Mouse (Mus musculus): ENCODE results near the gene Strbp. TPM values are rescaled to one million over a fixed set of nuclear protein-coding genes. Genes with fewer than 3 reads are reported as not detected.
"Not testable (repeated sequence)": the region's sequence is repeated elsewhere in the genome, so short reads cannot be mapped to it uniquely, and the experiment has no call there.

Gene Strbp
- polyA plus RNA-seq, 1 experiment from 2014 or later: 112 TPM

DNA sequence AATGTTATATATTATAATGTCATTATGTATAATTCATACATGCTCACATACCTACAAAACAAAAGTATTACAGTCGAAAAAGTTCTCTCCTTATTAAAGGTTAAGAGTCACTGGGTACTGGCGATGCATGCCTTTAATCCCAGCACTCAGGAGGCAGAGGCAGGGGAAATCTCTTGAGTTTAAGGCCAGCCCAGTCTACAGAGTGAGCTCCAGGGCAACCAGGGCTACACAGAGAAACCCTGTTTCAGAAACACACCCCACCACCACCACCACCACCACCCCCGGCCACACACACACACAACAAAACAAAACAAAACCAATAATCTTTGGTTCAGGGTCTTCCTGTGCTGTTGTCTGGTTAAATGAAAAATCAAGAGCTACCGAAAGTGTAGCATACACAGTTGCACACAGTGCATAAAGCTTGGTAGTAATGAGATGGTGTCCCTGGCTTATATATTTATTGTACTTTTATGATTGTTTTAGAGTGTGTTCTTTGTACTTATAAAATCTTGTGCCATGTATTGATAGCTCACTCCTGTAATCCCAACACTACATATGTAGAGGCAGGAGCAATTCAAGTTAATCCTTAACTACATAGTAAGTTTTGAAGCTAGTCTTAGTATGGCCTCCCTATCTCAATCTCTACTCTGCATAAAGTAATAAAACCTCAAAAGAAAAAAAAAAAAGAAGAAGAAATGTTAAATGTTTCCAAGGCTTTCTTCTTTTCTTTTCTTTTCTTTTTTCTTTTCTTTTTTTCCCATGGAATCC lies 192.3 kb downstream of the Strbp start:
- Histone ChIP-seq H3K36me3 (replicated peaks) (peaks cover 28% of the 10 kb centered on the region), H3K9me3 (no peaks in the 10 kb centered on the region), H3K27me3 (no peaks in the 10 kb centered on the region), H3K4me3 (replicated peaks) (no peak overlapping the region), H3K4me1 (peaks cover 5% of the 10 kb centered on the region), H3K9ac (no peak overlapping the region), H3K4me2 (no peak overlapping the region), H3K27ac (no peak overlapping the region)
- ATAC-seq (ENCODE audit: low FRiP score): no peak
- WGBS: 92% methylated on average over 4 of the region's 4 CpGs

DNA sequence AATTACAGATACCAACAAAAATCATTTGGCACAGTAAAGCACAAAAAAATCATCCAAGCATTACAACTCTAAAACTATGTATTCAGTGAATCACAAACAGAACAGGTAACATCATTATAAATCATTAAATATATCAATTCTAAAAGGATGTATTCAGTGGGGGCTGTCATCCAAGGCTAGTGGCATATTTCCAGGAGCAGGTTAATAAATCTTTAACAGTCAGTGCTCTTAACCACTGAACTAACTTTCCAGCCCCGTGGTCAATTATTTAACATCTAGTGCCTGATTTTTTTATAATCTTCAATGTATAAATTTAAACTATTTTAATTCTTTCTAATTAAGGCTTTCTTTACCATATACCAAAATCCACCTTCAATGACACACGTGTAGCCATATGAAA lies 197.8 kb downstream of the Strbp start:
- not testable (repeated sequence) for H3K4me1 ChIP-seq; H3K9ac ChIP-seq; H3K9me3 ChIP-seq; H3K4me3 ChIP-seq (replicated peaks); H3K27me3 ChIP-seq; H3K4me2 ChIP-seq; H3K27ac ChIP-seq; ATAC-seq (ENCODE audit: low FRiP score)
- H3K36me3 ChIP-seq (replicated peaks): peaks cover 31% of the 10 kb centered on the region
- 96% methylated on average over 2 of the region's 2 CpGs for WGBS

DNA sequence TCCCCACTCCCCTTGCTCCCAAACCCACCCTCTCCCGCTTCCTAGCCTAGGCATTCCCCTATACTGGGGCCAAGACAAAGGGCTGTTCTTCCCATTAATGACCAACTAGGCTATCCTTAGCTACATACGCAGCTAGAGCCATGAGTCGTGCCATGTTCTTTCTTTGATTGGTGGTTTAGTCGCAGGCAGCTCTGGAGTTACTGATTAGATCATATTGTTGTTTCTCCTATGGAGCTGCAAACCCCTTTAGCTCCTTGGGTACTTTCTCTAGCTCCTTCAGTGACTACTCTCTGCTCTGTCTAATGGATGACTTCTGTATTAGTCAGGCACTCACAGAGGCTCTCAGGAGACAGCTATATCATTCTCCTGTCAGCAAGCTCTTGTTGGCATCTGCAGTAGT lies 206.3 kb downstream of the Strbp start:
- Histone ChIP-seq H3K36me3 (replicated peaks) (peaks cover 39% of the 10 kb centered on the region), H3K27ac (no peak overlapping the region), H3K4me2 (no peak overlapping the region), H3K27me3 (no peaks in the 10 kb centered on the region), H3K4me3 (replicated peaks) (no peak overlapping the region), H3K9me3 (no peaks in the 10 kb centered on the region), H3K4me1 (no peaks in the 10 kb centered on the region), H3K9ac (no peak overlapping the region)
- ATAC-seq (ENCODE audit: low FRiP score): no peak
- WGBS: 94% methylated on average over 4 of the region's 4 CpGs

DNA sequence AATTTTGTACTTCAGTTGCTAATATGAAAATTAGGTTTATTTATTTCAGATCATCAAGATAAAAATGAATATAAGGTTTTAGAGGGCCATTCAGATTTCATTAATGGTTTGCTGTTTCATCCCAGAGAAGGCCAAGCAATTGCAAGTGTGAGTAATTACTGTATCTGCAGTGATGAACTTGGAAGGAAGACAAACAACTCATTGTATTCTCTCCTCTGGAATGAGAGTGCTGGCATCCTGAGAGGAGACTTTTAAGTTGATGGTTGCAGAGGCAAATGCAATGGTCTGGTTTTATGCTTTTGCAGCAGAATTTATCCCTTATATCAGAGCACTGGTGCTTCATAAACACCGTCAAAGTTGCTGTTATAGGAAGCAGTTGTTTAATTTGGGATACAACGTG lies 214.7 kb downstream of the Strbp start:
- Histone ChIP-seq H3K36me3 (replicated peaks) (peaks cover 57% of the 10 kb centered on the region), H3K4me2 (no peak overlapping the region), H3K27ac (no peak overlapping the region), H3K27me3 (no peaks in the 10 kb centered on the region), H3K4me1 (no peaks in the 10 kb centered on the region), H3K9ac (no peak overlapping the region), H3K4me3 (replicated peaks) (no peak overlapping the region), H3K9me3 (no peaks in the 10 kb centered on the region)
- 96% methylated on average over 2 of the region's 2 CpGs for WGBS
- no peak for ATAC-seq (ENCODE audit: low FRiP score)

DNA sequence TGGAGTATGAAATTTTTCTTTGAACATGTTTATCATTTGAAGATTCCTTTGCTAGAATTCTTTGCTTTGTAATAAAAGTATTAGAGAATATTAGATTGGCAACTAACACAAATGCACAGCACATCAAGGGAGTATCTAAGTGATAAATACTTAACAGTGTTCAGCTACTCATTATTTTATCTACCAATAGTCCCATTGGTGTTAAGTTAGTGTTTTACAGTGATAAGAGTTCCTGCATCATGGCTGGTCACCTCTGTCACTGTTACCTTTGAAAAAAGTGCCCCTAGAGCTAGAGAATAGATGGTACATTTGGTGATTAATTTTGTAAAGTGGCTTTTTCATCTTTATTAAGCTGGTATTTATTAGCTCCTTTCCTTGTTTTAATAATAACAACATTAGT lies 217.3 kb downstream of the Strbp start:
- Histone ChIP-seq H3K4me3 (replicated peaks) (no peak overlapping the region), H3K36me3 (replicated peaks) (peaks cover 54% of the 10 kb centered on the region), H3K9ac (no peak overlapping the region), H3K4me1 (no peaks in the 10 kb centered on the region), H3K27ac (no peak overlapping the region), H3K4me2 (no peak overlapping the region), H3K9me3 (no peaks in the 10 kb centered on the region), H3K27me3 (no peaks in the 10 kb centered on the region)
- no peak for ATAC-seq (ENCODE audit: low FRiP score)

DNA sequence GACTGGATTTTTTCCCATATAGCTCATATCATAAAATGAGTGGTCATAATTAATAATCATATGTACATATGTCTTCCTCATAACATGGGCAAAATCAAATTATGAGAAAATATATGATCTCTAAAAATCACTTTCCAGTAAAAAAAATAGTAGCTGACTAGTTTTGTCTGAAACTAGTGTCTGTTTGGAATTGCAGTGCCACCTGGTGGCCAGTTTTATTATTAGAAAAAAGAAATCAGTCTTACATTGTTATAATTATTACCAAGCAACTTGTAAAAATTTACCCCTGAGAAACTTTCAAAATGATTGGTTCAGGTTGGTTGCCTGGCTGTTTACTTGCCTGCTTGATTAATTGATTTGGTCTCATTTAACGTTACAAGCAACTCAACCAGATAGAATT lies 218.3 kb downstream of the Strbp start:
- no peak overlapping the region for H3K4me3 ChIP-seq (replicated peaks)
- WGBS: 91% methylated on average over 1 of the region's 1 CpGs
- no peak overlapping the region for H3K27ac ChIP-seq
- no peak overlapping the region for H3K4me2 ChIP-seq
- H3K27me3 ChIP-seq: no peaks in the 10 kb centered on the region
- ATAC-seq (ENCODE audit: low FRiP score): no peak
- H3K4me1 ChIP-seq: no peaks in the 10 kb centered on the region
- no peaks in the 10 kb centered on the region for H3K9me3 ChIP-seq
- H3K9ac ChIP-seq: no peak overlapping the region
- H3K36me3 ChIP-seq (replicated peaks): peaks cover 53% of the 10 kb centered on the region

DNA sequence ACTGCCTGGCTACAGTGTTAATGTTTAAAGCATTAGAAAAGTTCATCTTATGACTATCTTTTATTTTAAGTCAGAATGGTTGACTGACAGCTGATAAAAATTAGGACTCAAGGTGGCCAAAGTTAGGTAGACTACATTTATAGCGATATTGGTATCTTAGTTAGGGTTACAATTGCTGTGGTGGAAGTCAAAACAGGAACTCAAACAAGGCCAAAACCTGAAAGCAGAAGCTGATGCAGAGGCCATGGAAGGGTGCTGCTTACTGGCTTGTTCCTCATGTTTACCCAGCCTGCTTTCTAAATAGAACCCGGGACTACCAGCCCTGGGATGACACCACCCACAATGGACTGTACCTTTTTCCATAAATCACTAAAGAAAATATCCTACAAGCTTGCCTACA lies 219.5 kb downstream of the Strbp start:
- no peak overlapping the region for H3K27ac ChIP-seq
- 95% methylated on average over 2 of the region's 2 CpGs for WGBS
- no peak overlapping the region for H3K4me2 ChIP-seq
- H3K4me1 ChIP-seq: no peaks in the 10 kb centered on the region
- ATAC-seq (ENCODE audit: low FRiP score): no peak
- no peak overlapping the region for H3K9ac ChIP-seq
- no peaks in the 10 kb centered on the region for H3K27me3 ChIP-seq
- peaks cover 44% of the 10 kb centered on the region for H3K36me3 ChIP-seq (replicated peaks)
- H3K9me3 ChIP-seq: no peaks in the 10 kb centered on the region
- H3K4me3 ChIP-seq (replicated peaks): no peak overlapping the region

DNA sequence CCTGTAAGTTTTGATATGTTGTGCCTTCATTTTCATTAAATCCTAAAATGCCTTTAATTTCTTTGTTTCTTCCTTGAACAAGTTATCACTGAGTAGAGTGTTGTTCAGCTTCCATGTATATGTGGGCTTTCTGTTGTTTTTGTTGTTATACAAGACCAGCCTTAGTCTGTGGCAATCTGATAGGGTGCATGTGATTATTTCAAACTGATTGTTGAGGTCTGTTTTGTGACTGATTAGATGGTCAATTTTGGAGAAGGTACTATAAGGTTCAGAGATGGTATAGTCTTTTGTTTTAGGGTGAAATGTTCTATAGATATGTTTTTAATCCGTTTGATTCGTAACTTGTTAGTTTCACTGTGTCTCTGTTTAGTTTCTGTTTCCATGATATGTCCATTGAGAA lies 223.6 kb downstream of the Strbp start:
- Histone ChIP-seq H3K4me2 (no peak overlapping the region), H3K27ac (no peak overlapping the region), H3K4me1 (no peaks in the 10 kb centered on the region), H3K4me3 (replicated peaks) (no peak overlapping the region), H3K9me3 (no peaks in the 10 kb centered on the region), H3K27me3 (no peaks in the 10 kb centered on the region), H3K36me3 (replicated peaks) (peaks cover 64% of the 10 kb centered on the region), H3K9ac (no peak overlapping the region)
- WGBS: 93% methylated on average over 2 of the region's 2 CpGs
- no peak for ATAC-seq (ENCODE audit: low FRiP score)

DNA sequence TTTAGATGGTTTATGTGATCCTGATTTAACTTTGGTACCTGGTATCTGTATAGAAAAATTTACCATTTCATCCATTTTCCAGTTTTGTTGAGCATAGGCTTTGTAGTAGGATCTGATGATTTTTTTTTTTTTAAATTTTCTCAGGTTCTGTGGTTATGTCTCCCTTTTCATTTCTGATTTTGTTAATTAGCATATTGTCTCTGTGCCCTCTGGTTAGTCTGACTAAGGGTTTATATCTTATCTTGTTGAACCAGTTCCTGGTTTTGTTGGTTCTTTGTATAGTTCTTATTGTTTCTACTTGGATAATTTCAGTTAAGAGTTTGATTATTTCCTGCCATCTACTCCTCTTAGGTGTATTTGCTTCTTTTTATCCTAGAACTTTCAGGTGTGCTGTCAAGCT lies 224.1 kb downstream of the Strbp start:
- H3K4me1 ChIP-seq: no peaks in the 10 kb centered on the region
- H3K9me3 ChIP-seq: no peaks in the 10 kb centered on the region
- no peak overlapping the region for H3K27ac ChIP-seq
- H3K9ac ChIP-seq: no peak overlapping the region
- H3K4me3 ChIP-seq (replicated peaks): no peak overlapping the region
- no peak for ATAC-seq (ENCODE audit: low FRiP score)
- H3K36me3 ChIP-seq (replicated peaks): peaks cover 62% of the 10 kb centered on the region
- H3K27me3 ChIP-seq: no peaks in the 10 kb centered on the region
- H3K4me2 ChIP-seq: no peak overlapping the region

DNA sequence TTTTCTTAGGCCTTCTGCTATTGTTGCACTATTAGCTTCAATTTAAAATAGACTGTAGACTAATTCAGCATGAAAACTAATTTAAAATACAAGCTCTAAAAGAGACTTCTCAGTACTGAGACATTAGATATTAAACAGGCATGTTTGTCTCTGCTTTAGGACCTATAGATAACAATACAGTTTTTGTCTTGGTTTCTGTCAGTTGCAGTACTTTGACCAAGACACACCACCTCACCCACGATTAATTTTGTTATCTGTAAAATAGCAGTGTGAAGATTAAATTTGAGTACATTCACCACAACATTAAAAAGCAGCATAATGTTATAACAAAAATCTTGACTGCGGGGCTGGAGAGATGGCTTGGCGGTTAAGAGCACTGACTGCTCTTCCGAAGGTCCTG lies 237.4 kb downstream of the Strbp start:
- Histone ChIP-seq H3K4me1 (no peaks in the 10 kb centered on the region), H3K36me3 (replicated peaks) (peaks cover 15% of the 10 kb centered on the region), H3K9ac (no peak overlapping the region), H3K4me3 (replicated peaks) (no peak overlapping the region), H3K4me2 (no peak overlapping the region), H3K27ac (no peak overlapping the region), H3K27me3 (no peaks in the 10 kb centered on the region), H3K9me3 (no peaks in the 10 kb centered on the region)
- WGBS: 94% methylated on average over 4 of the region's 4 CpGs
- ATAC-seq (ENCODE audit: low FRiP score): no peak

DNA sequence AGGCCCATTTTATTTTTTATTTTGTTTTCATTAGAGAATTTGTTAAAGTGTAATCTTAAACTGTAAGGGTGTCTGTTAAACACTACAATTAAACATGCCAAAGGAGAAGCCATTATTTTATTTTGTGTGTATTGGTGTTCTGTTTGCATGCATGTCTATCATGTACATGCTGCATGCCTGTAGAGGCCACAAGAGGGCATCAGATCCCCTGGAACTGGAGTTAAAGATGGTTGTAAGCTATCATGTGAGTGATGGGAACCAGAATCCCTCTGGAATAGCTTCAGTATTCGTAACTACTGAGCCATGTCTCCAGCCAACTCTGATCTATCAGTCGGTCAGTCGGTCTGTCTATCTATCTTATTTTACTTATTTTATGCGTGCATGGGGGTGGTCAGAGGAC lies 243.0 kb downstream of the Strbp start:
- Histone ChIP-seq H3K4me2 (no peak overlapping the region), H3K4me1 (no peaks in the 10 kb centered on the region), H3K36me3 (replicated peaks) (no peaks in the 10 kb centered on the region; the same call in 1 of the 2 replicates), H3K27ac (no peak overlapping the region), H3K27me3 (no peaks in the 10 kb centered on the region), H3K9ac (no peak overlapping the region), H3K4me3 (replicated peaks) (no peak overlapping the region), H3K9me3 (no peaks in the 10 kb centered on the region)
- no peak for ATAC-seq (ENCODE audit: low FRiP score)
- 97% methylated on average over 4 of the region's 4 CpGs for WGBS

DNA sequence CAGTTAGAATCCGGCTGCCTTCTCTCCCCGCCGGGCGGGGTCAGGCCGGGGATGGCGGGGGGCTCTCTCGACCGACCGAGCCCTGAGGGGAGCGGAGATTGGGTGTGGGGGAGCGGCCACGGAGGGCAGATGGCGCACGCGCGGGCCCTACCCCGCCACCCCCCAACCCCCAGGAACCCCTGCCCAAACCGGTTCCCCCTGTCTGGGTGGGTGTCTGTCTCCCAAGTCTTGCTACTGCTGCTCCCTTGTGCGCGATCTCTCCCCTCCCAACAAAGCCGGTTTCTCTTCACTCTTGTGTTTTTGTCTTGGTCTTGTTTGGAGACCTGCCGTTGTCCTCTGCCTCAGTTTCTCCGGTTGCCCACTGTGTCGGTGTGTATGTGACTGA lies 251.3 kb downstream of the Strbp start:
- peak overlapping the region; percentile 84 for H3K4me2 ChIP-seq
- H3K4me1 ChIP-seq: peaks cover 13% of the 10 kb centered on the region
- peak overlapping the region; percentile 81 for H3K4me3 ChIP-seq (replicated peaks)
- H3K36me3 ChIP-seq (replicated peaks): no peaks in the 10 kb centered on the region
- no peaks in the 10 kb centered on the region for H3K27me3 ChIP-seq
- peak overlapping the region; percentile 93 for H3K9ac ChIP-seq
- peak overlapping the region; percentile 83 for H3K27ac ChIP-seq
- H3K9me3 ChIP-seq: no peaks in the 10 kb centered on the region
- under 1% methylated on average over 23 of the region's 24 CpGs for WGBS
- peak; percentile 81 for ATAC-seq (ENCODE audit: low FRiP score)

DNA sequence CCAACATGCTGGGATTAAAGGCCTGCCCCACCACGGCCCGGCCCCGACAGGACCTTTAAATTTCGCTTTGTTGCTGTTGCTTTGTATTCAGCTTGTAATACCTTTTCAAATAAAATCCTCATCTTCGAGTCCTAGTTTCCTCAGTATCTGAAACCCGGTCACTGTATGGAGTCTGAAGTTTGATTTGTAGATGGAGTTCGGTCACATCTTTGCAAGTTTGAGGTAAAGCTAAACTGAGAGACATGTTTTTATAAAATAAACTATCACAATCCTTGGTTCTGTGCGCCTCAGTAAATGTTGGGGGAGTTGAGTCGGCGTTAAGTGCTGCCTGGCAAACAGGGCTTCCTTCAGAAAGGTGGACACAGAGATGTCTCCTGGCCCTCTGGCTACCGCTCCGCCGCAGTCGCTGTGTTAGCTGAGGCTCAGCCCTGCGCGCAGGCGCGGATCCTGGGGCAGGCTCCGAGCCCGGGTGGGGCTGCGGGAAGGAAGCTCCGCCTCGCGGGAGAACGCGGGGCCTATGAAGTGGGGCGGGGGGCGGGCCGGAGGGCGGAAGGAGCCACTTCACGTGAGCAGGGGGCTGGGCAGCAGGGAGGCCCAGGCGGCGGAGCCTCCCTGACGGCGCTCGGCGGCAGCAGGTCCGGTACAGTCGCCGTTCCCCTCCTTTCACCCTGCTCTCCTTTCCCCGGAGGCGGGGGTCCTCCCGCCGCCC lies 251.8 kb downstream of the Strbp start:
- peak overlapping the region; percentile 81 for H3K4me3 ChIP-seq (replicated peaks)
- H3K9ac ChIP-seq: peak overlapping the region; percentile 93
- peak overlapping the region; percentile 84 for H3K4me2 ChIP-seq
- 9% methylated on average over 37 of the region's 44 CpGs for WGBS
- peak overlapping the region; percentile 83 for H3K27ac ChIP-seq
- H3K9me3 ChIP-seq: no peaks in the 10 kb centered on the region
- no peaks in the 10 kb centered on the region for H3K36me3 ChIP-seq (replicated peaks)
- peaks cover 13% of the 10 kb centered on the region for H3K4me1 ChIP-seq
- H3K27me3 ChIP-seq: no peaks in the 10 kb centered on the region
- ATAC-seq (ENCODE audit: low FRiP score): peak; percentile 99

Data from forebrain, embryonic 12.5 days (tissue).